Mouse (Mus musculus) 416B (cell line): Measurements from ENCODE around the gene Nfic.
A peak's percentile ranks its signal among the peaks of the same experiment; 100 is the strongest.

ENCODE experiments used
- DNase-seq: peaks from one replicate; pipeline ENCODE4 v3.0.0; 2011; ENCODE audit warnings: low read depth

The Nfic gene

DNA sequence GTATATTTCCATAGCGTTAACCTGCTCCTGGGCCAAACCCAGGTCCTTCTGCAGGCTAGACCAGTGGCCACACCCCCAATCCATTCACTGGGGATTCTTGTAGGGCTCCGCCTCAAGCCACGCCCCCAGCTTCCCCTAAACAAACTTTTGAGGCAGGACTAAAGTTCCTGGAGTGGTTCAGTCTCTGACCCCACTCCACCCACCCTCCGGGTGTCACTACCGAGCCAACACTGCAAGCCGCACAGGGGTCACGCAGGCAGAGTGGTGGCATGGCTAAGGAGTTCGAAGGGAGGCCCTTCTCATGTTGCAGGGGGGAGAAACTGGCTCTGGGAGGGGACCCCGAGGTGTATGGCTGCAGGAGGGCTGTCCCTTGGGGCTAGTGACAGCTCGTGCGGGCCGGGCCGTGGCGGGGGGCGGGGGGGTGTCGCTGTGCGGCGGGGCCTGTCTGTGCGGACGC lies 25.8 kb downstream of the Nfic start:
- DNase-seq: peak; percentile 95

DNA sequence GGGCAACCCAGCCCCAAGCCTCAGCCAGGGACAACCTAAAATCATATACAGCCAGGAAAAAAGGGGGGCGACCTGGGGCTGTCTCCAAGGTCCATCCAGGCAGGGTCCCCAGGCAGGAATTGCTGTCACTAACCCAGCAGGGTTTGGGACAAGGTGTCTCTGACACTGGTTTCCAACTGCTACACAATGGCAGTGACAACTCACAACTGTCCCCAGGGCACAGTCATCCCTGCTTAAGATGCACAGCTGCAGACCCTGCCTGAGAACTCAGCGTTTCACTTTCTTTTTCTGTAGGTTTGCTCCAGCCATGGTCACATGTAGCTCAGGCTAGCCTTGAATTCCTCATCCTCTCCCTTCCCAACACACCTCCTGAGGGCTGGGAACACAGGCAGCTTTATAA lies 26.3 kb downstream of the Nfic start:
- no peak for DNase-seq

DNA sequence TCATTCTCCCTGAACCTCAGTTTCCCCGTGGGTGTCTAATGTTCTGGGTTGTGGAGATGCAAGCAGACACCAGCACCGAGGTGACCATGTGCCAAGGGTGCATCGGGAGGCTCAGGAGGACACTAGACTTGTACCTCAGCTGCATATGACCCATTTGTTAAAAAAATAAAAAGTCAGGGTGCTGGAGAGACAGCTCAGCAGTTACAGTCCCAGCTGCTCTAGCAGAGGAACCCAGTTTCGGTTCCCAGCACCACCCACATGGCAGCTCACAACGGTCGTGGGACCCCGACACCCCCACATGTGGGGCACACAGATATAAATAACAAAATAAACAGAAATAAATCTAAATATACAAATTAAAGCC lies 26.9 kb downstream of the Nfic start:
- DNase-seq: no peak

DNA sequence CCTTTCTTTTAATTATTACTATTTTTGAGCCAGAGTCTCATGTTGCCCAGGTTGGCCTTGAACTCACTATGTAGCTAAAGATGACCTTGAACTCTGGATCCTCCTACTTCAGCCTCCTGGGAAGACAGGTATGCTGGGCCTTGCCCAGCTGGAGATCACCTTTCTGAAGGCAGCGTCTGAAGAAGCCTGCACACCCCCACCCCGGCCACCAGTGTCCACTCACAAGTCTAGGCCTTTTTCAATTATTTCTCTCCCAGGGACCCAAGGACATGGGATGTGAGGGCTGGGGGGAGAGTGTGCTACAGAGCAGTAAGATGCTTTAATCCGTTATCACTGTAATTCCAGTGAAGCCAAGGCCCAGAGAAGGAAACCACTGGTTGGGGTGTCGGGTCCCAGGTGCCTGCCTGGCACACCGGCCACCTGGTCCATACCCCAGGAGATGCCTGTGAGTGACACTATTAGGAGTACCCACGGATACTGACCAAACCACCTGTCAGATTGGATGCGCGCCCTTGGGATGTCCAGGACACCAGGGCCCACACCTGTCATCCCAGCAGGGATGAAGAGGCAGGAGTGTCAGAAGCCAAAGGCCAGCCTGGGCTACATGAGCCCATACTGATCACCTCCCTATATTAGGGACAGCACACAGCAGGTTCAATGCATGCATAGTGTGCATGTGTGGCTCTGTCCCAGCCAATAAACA lies 27.5 kb downstream of the Nfic start:
- DNase-seq: no peak

DNA sequence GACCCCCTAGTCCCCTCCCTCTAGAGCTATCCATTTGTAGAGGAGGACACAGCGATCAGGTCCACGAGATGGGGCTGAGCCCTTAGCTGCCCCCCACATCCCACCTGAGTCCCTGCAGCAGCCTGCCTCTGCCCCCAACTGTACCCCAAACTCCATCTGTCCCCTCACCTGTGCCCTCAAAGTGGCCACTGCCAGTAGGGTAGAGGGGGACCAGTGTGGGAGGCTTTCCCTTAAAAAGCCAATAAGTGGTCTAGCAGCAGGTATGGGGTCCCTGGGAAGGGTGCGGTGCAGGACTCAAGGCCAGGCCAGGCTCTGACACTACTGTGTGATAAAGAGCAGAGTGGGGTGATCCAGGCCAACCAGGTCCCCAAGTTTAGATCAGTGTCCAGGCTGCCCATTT lies 28.1 kb downstream of the Nfic start:
- DNase-seq: no peak

DNA sequence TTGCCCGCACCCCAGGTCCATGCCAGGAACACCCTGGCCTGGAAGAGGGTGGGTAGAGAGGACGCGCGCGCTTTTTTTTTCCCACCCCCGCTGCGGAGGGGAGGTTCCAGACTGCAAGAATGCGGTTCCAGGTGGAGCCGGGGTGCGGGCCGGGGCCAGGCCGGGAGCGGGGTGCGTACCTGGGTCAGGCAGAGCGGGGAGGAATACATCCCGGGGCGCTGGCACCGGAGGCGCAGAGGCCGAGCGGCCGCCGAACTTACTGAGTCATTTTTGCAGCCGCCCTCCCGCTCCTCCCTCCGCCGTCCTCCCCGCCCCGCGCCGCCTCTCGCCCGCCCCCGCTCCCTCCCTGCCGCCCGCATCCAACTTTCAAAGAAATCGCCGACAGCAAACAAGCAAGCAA lies 28.5 kb downstream of the Nfic start:
- DNase-seq: no peak

DNA sequence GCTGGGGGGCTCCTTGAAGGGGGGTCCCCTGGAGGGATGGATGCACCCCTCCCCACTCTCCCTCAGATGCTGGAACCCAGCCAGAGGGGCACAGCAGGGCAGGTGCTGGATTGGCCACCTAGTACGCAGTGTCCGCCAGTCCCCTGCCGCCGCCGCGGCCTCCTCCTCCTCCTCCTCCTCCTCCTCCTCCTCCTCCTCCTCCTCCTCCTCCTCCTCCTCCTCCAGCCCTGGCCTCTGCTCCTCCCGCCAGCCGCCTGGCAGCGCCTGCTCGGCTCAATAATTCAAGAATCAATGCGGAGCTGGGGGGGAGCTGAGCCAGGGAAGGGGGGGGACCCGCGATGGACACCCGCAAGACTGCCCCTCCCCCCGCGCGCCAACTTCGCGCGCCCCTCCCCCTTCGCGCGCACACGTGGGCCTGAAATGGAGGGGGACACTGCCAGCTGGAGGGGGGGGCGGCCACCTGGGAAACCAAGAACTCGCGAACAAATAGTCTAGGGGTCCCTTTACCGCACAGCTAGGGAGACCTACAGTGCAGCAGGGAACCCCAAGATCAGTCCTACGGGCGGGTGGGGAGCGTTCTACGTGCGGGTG lies 29.3 kb downstream of the Nfic start:
- no peak for DNase-seq

DNA sequence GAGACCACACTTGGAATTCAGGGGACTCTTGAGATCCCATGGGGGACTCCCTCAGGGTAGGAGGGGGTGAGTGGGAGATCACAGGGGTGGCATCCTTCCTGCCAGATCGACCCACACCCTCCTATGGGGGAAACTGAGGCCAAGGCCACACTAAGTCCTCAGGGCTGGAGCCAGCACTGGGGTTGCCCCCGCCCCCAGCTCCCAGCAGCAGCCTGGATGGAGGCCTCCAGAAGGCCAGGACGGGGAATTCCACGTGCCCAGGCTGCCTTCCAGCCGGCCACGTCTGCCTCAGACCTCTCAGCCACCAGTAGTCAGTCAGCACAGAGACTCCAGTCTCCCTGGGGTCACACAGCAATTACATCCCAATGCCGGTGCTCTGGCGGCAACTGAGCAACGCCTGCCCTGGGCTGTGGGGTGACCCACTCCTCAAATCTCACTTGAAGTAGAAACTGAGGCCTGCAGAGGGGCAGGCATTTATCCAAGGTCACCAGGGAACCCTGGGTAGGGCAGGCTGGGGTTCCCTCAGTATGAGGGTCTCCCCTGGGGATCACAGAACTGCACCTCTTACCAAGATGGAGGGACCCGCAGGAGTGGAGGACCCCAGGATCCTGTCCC lies 30.1 kb downstream of the Nfic start:
- DNase-seq: no peak

DNA sequence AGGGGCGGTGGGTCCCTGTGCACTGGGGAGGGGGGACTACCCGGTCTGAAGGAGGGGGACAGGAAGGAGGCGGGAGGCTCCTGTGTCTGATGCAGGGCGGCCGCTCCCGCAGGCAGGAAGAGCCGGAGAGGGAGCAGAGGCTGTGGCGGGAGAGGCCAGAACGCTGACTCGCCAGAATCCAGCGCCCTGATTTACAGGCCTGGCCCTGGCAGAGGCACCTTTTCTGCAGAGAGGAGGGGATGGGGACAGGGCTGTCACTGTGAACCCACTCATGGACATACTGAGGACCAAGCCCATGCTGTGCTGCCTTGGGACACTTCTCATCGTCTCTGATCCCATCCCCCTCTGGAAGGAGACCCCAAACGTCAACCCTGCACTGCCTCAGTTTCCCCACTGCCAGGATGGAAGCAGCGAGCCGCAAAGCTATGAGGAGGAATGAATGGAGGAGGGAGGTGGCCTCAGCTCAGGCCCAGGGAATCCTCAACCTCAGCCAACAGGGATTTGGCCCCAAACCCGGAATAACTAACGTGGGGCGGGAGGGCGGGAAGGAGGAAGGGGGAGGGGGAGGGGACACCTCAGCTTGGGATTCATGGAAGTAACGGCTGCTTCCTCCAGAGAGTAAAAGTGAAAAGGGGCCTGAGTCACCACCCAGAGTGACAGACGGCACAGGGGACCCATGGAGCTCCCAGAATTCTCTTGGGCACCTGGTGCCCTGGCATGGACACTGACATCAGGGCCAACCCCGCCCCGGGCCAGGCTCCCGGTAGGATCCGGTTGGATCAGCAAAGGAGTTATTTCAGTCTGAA lies 31.0 kb downstream of the Nfic start:
- DNase-seq: no peak

DNA sequence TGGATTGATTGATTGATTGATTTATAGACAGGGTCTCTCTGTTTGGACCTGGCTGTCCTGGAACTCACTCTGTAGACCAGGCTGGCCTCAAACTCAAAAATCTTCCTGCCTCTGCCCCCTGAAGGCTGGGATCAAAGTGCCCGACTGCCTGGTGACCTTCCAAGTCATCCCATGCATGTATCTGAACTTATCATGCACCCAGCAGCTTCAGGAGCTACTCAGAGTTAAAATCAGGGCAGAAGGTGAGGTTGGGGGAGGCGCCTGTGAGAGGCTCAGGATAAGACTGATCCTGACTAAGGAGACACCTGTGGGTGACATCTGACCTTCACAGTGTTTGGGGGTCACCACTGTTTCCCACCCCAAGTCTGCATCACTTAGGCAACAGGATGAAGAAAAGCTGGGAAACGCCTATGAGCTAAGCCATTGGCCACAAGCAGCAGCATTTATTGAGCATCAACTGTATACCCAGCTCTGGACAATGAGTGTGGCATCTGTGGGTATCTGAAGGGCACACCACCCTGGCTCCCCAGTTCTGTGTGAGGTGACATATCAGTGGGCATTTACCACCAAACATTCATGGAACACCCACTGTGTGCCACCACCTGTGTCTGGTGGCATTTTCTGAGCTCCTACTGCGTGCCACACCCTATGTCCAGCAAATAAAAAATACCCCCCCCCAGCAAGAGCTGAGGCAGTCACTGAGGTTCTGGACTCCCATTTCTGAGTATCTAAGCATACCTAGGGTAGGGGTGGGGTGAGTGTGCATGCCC lies 31.8 kb downstream of the Nfic start:
- DNase-seq: no peak

DNA sequence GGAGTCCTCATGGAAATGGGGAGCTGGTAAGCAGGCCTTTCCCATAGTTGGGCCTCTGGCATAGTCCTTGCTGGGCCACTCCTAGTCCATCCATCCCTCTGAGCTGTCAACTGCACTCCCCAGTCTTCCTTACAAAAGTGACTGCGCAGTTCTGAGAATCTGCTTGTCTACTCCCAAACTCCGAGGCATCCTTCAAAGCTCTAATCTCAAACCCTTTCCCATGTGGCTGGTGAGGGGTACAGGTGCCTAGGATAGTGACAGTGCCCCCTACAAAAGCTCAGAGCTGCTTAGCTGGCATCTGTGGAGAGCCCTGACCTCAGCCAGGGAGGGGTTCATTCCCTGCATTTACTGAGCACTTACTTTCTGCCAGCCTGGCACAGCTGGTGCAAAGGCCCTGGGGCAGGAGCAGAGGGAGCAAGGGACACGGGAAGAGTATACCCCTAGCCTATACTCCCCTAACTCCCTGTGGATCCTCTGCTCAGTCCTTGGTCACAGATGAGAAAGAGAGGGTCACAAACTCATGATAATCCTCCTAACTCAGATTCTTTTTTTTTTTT lies 32.7 kb downstream of the Nfic start:
- DNase-seq: no peak

DNA sequence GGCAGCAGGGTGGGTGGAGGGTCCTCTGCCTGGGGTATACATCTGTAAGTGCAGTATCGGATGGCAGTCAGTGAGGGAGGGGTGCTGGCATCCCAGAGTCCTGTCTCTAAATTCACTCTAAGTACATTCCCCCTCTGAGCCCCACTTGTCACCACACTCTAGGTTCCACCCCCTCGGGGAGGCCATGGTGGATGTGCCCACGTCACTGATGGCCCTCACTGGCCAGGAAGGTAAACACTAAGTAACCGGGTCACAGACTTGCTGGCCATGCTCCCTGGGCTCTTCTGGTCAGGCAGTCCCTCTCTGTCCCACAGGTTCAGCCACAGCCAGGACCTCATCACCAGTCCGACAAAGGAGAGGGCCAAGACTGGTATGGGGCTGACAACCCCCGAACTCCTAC lies 33.2 kb downstream of the Nfic start:
- no peak for DNase-seq

DNA sequence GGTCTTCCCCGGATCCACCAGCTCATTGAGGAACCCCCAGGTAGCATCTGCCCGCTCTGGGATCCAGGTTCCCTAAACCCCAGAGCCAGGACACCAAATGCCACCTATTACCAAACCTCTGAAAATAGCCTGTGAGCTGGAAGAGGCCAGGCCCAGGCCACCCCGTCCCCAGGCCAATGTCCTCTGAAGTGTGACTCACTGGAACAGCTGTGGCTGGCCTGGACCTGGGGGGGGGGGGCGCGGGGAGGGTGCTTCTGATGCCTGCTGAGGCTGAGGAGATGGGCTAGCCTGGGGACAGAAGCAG lies 33.7 kb downstream of the Nfic start:
- DNase-seq: no peak

DNA sequence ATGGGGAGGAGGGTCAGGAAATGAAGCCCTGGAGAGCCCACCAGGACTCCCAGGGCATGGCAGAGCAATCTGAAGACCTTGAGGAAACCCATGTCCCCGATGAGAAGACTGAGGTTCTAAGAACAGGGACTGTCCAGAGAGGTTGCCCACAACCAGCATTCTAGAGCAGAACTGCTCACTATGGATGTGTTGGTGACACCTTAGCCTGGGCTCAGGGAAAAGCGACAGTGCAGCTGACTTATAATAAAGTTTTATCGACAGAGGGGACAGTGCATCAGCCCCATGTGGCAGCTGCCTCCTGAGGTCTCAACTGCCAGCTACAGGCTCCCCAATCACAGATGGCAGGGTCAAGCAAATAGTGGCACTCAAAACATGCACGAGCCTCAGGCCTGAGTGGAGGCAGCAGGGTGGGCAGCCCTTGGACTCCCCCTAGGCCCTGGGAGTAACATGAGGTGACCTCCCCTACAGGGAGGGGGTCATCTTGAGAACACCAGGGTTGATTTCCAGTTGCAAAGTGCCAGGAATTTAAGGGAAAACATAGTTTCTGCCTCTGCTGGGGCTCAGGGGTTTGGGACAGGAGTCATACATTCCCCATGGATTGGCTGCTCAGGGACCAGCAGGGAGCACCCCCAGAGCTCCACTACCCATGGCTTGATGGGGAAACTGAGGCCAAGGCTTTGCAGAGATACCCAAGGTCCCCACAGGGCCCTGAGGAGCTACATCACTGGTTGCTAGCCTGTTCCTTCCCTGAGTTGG lies 34.2 kb downstream of the Nfic start:
- DNase-seq: no peak

DNA sequence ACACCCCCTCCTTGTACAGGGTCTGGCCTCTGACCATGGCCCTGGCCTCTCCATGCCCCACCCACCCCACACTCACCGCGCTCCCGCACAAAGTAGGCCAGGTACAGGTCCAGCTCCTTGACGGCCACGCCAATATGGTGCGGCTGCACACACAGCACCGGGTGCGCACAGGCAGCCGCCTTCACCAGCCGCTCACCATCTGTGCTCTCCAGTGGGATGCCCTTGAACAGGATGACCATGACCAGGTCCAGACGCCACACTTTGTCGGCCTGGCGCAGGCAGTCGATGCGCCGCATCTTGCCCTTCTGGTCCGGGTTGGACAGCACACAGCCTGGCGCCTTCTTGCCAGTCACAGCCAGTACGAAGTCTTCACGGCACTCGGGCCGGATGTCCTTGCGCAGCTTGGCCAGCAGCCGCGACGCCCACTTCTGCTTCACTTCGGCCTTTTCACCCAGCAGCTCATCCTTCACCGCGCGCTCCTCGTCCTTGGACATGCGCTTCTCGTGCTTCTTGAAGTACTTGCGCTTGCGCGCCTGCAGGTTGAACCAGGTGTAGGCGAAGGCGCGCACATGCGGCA lies 35.2 kb downstream of the Nfic start:
- DNase-seq: no peak

DNA sequence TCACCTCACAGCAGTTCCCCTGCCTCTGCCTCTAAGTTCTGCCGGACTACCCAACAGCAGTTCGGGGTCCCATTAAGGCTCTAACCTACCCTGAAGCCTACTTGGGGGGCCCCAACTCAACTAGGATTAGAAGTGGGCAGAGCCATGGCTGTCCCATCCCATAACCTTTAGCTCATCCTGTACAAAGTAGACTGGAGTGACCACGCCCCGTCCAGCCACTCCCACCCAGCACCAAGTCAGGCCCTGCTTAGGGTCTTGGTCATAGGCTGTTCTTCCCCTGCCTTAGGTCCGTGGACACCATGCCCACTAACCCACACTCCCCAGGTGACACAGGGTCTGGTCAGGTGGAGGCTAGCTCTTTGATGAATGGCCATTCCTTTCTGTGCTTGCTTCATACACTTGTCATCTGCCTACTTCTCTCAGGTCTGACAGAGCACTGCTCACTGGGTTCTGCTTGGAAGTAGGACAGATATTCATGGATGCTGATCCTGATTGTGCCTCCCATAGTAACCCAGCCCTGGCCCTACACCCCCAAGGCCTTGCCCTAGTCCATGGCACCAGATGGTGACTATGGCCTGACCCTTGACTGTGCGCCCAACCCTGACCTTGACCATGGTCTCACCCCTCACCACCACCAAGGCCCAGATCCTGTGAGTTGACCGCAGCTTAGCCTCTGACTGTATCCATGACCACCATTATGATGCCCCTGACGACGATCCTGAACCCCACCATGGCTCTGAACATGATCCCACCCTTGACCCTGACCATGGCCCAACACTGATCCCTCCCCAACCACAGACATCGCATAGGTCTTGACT lies 36.1 kb downstream of the Nfic start:
- no peak for DNase-seq

DNA sequence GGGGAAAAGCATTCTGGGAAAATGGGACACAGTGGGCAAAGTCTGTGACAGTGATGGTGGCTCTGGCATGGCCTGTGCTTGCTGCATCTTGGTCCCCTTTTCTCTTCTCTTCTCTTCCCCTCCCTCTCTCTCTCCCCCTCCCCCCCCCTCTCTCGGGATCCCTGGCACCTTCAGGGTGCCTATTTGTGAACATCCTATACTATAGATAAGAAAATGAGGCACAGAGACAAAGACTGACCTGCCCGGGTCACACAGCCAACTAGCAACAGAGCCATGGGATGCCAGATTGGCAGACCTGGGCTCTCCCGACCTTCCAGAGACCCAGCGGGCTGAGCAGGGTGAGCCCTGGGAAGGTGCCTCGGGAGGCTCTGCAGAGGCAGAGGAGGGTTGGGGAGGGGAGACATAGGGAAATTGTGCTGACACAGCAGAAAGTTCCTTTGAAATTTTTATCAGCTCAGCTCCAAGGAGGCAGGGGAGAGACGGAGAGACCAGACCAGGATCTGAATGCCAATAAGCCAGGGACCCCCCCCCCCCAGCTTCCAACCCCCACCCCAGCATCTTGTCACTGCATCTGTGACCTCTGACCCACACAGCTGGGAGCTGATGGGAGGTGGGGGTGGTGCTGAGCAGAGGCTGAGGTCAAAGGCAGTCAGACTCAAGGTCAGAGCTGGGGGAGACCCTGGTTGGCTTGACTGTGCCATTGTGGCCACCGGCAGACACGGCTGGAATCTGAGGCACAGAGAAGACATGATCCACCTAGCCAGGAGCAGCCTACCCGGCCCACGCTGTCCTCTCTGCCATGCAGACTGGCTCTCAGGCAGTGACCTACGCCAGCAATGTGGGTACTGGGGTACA lies 37.0 kb downstream of the Nfic start:
- no peak for DNase-seq

DNA sequence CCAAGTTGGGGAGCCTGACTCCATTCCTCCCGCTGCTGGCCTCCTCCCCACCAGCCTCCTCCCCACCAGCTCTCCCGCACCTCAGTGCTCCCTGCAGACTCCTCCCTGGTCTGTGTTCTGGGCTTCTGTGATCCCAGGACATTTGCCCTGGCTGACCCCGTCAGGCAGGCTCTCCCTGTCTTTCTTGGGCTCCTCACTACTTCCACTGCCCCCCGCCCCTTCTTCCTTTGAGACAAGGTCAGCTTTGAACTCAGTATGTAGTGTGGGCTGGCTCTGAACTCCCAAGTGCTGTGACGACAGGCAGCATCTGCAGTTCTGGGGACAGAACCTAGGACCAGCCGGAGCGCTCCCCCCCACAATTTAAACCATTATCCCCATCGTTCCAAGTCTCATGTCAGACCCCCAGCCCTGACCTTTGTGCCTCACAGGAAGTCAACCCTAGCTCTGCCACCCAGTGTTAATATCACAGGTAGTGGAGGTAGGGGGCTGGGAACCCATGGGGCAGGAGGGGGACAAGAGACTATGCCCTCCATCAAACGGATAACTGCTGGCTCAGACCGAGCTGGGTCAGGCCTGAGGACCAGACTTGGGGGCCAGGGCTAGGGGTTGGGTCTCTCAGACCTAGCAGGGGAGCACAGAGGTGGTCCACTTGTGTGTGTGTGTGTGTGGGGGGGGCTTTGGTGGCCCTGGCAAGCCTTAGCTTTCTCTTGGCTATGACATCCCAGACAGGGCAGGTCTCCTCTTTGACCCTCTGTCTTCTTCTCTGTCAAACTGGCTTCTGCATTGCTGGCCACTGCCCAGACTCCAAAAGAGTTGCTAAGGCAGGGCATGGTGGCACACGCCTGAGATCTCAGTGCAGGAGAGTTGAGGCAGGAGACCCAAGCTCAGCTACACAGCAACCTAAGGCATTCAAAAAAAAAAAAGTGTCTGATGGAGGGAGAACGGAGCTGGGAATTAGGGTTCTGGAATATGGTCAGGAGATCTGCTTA lies 37.9 kb downstream of the Nfic start:
- no peak for DNase-seq
